Mouse (Mus musculus): ENCODE data around the gene Gm45337.

Gene Gm45337

DNA sequence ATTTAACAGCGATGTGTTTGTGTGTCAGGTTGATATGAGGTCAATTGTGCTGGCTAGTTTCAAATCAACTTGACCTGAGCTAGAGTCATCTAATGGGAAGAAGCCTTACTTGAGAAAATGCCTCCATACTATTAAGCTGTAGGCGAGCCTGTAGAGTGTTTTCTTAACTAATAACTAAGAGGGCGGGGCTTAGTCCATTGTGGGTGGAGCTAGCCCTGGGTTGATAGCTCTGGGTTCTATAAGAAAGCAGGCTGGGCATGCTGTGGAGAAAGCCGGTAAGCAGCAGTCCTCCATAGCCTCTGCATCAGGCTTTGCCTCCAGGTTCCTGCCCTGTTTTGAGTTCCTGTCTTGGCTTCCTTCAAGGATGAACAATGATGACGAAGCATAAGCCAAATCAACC is 39.7 kb downstream of the Gm45337 start:
- DNase-seq (ENCODE audit: low read depth, low spot score), result peak; percentile 33

DNA sequence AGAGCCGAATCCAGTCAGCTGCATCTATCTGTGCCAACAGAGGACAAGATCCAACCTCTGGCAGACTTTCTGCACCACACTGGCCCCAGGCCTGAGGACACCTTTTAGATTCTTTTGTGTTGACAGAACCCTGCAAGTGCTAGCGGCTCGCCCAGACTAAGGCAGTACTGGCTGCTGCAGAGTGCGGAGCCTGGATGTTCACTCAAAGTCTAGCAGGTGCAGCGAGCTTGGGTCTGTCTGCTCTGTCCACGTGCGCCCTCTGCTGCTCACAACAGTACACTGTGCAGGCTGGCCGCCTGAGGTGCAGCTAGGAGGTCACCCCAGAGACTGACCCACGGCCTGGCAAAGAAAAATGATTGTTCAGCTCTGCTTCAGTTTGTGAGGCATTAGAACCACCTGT is 46.6 kb downstream of the Gm45337 start:
- DNase-seq (ENCODE audit: low read depth, low spot score), result peak; percentile 79

DNA sequence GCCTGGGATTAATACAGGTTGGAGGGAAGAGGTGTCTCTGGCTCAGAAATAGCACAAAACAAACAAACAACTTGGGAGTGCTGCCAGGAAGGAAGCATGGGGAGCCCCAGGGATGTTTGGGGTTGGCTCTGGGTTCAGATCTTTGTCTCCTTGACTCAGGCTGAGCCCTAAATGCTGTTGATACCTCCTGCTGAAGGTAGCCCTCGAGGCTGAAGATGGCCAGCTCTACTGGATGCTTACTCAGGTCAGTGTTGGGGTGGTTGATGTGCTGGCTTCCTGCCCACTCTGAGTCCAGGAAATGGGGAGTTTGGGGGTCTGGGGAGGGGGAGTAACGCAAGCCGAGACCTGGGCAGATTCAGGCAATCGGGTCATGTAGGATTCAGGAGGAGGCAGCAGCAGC is 47.7 kb downstream of the Gm45337 start:
- no peak for DNase-seq (ENCODE audit: low read depth, low spot score)

DNA sequence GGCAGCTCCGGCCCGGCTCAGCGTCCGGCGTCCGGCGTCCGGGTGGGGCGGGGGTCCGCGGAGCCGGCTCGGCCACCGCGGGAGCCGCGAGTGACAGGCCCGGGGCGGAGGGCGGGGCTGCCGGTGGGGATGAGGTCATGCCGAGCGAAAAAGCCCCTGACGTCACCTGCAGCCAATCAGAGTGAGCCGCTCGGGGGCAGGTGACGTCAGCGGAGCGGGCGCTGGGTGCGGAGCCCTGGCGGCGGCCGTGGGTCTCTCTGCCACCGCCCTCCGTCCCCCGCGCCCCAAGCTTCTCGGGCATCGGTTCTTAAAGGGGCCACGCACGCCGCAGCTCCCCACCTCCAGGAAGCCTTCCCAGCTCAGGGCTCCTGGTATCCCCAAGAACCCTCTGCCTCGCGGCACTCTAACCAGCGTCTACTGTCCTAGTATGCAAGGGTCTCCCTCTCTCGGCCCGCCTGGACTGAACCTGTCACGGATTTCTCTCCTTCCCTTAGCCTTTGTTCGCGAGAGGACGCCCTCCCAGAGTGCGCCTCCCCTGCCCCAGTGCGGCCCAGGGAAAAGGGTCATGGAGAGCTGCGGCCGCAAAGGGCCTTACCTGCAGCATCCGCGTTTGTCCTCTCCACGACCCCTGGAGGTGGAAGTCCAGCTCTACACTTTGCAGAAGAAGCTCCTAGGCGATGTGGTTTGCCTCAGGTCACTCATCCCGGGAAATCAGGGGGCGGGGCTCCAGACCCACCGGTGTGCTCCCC is 49.0 kb downstream of the Gm45337 start, which contains the start of gene Dusp8:
TSS of gene Dusp8 (minus strand) at position 661 of the 749 bp plus-strand sequence.
- DNase-seq (ENCODE audit: low read depth, low spot score), result peak; percentile 42

DNA sequence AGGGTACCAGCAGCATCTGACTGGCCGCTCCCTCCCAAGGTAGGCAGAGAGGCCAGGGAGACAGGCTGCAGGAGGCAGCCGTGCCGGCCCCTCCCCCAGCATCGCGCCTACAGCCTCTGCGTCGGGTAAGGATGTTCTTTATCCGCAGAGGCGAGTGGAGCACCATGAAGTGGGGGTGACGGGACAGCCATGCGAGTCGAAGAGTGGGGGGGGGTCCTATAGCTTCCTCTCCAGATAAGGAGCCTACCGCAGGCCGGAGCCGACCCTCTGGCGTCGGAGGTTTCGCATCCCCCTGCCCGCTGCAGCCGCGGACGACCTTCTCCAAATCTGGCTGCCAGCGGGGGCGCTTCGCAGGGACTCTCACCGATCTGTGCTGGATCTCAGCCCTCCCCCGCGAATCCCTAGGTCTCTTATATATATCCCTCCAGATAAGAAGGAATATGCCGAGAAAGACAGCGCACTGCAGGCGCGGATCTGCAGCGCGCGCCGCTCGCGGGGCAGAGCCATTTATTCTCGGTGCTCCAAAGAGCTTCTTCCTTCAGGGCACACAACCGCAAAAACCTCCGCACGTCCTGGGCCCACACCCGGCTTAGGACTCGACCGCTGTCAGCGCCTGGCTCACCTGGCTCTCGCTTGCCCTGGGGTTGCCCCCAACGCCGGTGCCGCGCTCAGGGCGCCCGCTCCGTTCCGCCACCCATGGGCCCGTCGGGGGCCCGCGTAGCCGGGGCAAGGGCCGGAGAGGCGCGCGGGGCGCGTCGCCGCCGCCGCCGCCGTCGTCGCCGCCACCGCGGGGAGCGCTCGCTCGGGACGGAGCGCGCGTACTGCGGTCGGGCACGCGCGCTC is 49.9 kb downstream of the Gm45337 start:
- no peak for DNase-seq (ENCODE audit: low read depth, low spot score)

DNA sequence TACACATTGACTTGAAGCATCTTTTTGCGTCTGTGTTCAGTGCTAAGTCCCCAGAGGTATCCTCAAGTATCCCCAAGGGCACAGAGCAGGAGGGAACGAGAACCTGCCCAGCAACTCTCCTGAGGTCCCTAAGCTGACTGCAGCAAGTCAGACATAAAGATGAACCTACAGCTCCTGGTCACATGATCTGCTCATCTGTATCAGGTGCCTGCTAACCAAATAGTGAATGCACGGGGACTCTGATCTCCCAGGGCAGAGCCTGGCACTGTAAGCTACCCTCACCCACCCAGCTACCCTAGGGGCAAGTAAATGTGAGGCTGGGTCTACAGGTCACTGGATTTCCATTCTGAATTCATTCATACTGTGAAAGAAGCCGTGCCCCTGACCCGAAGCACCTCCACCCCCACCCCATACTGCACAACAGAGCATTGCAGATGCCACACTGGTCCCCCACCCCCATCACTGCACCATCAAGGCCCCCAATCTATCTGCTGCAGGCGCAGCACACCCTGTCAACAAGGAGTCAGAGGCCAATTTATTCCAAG is 50.6 kb downstream of the Gm45337 start:
- no peak for DNase-seq (ENCODE audit: low read depth, low spot score)
